In the genomic region with DNA sequence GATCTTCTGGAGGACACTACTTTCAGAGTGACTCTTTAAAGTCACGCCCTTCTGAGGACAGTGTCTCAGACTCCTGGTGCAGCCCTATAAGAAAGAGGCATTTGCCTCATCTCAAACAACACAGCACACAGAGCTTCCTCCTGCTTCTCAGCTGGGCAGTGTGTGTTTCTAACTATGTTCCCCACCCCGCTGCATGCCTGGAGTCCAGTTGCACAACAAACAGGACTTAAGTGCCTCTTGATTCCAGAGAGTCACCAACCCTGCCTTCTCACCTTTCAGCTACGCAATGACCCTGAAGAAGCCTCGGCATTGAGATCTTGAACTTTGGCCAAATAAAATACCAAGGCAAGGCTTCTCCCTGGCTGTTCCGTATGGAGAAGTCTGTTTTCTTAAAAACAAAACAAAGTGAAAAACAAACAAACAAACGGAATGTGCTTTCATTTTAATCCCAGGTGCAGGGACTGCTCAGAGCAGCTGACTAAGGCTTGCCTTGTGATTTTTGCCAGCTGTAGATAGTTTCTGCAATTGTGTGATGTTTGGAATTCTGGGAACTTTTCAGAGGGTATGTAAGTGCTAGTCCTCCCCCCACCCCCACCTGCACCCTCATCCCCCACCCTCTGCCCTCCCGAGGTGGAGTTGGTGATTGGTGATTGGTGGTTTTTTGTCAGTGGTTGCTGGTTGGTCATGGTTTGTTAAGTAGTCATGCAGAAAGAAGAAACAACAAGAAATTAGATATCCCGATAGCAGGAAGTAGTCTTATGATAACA, we compare ENCODE assay signal across 15 mouse cellular contexts. TPM values are rescaled to one million over a fixed set of nuclear protein-coding genes. Genes with fewer than 3 reads are reported as not detected.
DNase-seq lines count a peak whose midpoint lies in the region; ATAC-seq and TF ChIP-seq lines count a peak whose summit lies in the region.
"Had no signal": no experiment of that assay in that cellular context is flagged by ENCODE, and none has a peak within 500 bp of the region (broad histone marks: within the 10 kb centered on the region; RNA-seq: fewer than 3 reads in every experiment).

No protein-coding gene starts in this region.

- no peak; the same call in 1 of the 2 replicates for ATAC-seq in lung, embryonic 14.5 days (ENCODE audit: insufficient read depth)
- ATAC-seq: liver, embryonic 12.5 days; midbrain, embryonic 13.5 days had no signal

- no peak for TF ChIP-seq CTCF in lung, embryonic 14.5 days (IDR thresholded peaks at IDR 0.05; ENCODE audit: low read depth)

- H3K4me3 ChIP-seq in lung, embryonic 14.5 days (ENCODE audit: low read depth, low read length): no peak overlapping the region
- H3K4me3 ChIP-seq: hindbrain, embryonic 15.5 days; liver, embryonic 12.5 days; midbrain, embryonic 13.5 days had no signal

- 30% methylated on average over 8 of the region's 8 CpGs for WGBS in lung, embryonic 14.5 days

- no peak overlapping the region for H3K9ac ChIP-seq in lung, embryonic 14.5 days
- H3K9ac ChIP-seq: hindbrain, embryonic 15.5 days; liver, embryonic 12.5 days; midbrain, embryonic 13.5 days had no signal

- no peak overlapping the region for H3K27ac ChIP-seq in lung, embryonic 14.5 days (ENCODE audit: low read depth)
- H3K27ac ChIP-seq: hindbrain, embryonic 15.5 days; liver, embryonic 12.5 days; midbrain, embryonic 13.5 days had no signal

- H3K9me3 ChIP-seq in lung, embryonic 14.5 days (ENCODE audit: low read depth, low read length): no peaks in the 10 kb centered on the region
- H3K9me3 ChIP-seq: hindbrain, embryonic 15.5 days; liver, embryonic 12.5 days; midbrain, embryonic 13.5 days had no signal

- H3K36me3 ChIP-seq in lung, embryonic 14.5 days (ENCODE audit: insufficient read depth): no peaks in the 10 kb centered on the region
- H3K36me3 ChIP-seq: hindbrain, embryonic 15.5 days; liver, embryonic 12.5 days; midbrain, embryonic 13.5 days had no signal

- peak; percentile 40 for DNase-seq in adrenal gland, postnatal 10 days
- no peak for DNase-seq in adrenal gland, postnatal 25 days
- peak; percentile 24 for DNase-seq in 416B (ENCODE audit: low read depth)
- DNase-seq in kidney, adult 18-20 months: peak; percentile 21
- peak; percentile 40 for DNase-seq in lung, embryonic 14.5 days
- no peak for DNase-seq in B cell, adult 2 months
- no peak for DNase-seq in yolk sac, embryonic 10.5 days (ENCODE audit: low spot score)
- DNase-seq in liver: no peak
- DNase-seq: cerebellum, adult 9-11 months had no signal

- H3K27me3 ChIP-seq in lung, embryonic 14.5 days (ENCODE audit: insufficient read depth, low read length): no peaks in the 10 kb centered on the region
- H3K27me3 ChIP-seq: hindbrain, embryonic 15.5 days; midbrain, embryonic 13.5 days had no signal

- H3K4me2 ChIP-seq in lung, embryonic 14.5 days: no peak overlapping the region
- H3K4me2 ChIP-seq: hindbrain, embryonic 15.5 days; liver, embryonic 12.5 days; midbrain, embryonic 13.5 days had no signal

- no peaks in the 10 kb centered on the region for H3K4me1 ChIP-seq in lung, embryonic 14.5 days (ENCODE audit: insufficient read depth)

RNA-seq across cellular contexts. Expression of a gene that starts 31.5 kb away (rescaled TPM):
- 10 to 100 TPM; 56.5 to 69.6 TPM for total RNA-seq in adrenal gland, postnatal 10 days (2021)
- total RNA-seq in adrenal gland, postnatal 25 days (2021): 116 and 153 TPM in 2 replicates
- 0.46 and 0.54 TPM in 2 replicates for polyA plus RNA-seq in lung, embryonic 14.5 days (2014; fragmentation: Nextera tagmentation; extraction: Ambion mirVana)
- total RNA-seq: neutrophil, adult 5-6 weeks had no signal

RNA-seq across cellular contexts. Expression of a gene that starts 37.4 kb away (rescaled TPM):
- total RNA-seq in adrenal gland, postnatal 10 days (2021): not detected
- not detected in 2 replicates for total RNA-seq in adrenal gland, postnatal 25 days (2021)
- not detected in 2 replicates for polyA plus RNA-seq in lung, embryonic 14.5 days (2014; fragmentation: Nextera tagmentation; extraction: Ambion mirVana)
- total RNA-seq: adrenal gland, postnatal 36 days; layer of hippocampus, postnatal 14 days; neutrophil, adult 5-6 weeks had no signal
- polyA plus RNA-seq: liver, embryonic 12.5 days had no signal

RNA-seq across cellular contexts. Expression of a gene that starts 49.0 kb away (rescaled TPM):
- total RNA-seq in adrenal gland, postnatal 10 days (2021): 1 to 10 TPM; 3.4 to 3.9 TPM
- total RNA-seq in adrenal gland, postnatal 25 days (2021): 2.4 and 4.8 TPM in 2 replicates
- polyA plus RNA-seq in lung, embryonic 14.5 days (2014; fragmentation: Nextera tagmentation; extraction: Ambion mirVana): 13.5 and 15.4 TPM in 2 replicates

Comparison
In these comparisons a context has a peak if more than half of its experiments do, and no peak if none do; other contexts are left out.
1. DNase-seq: peak in adrenal gland, postnatal 10 days (single experiment), 416B (single experiment), kidney, adult 18-20 months (single experiment) and lung, embryonic 14.5 days (single experiment); none in adrenal gland, postnatal 25 days (single experiment), B cell, adult 2 months (0 of 2), yolk sac, embryonic 10.5 days (single experiment) and liver (single experiment).